Mouse (Mus musculus) lung, postnatal 0 days (tissue): ENCODE measurements around the gene Ifi27.

ENCODE experiments used
- CTCF ChIP-seq: IDR thresholded peaks from 2 replicates; pipeline ENCODE4 v1.5.1; 2016; ENCODE audit warnings: antibody characterized with exemption, mild to moderate bottlenecking
- EP300 ChIP-seq: IDR thresholded peaks from 2 replicates; pipeline ENCODE4 v1.6.1; 2016; ENCODE audit warnings: antibody characterized with exemption, mild to moderate bottlenecking, control low read depth

DNA sequence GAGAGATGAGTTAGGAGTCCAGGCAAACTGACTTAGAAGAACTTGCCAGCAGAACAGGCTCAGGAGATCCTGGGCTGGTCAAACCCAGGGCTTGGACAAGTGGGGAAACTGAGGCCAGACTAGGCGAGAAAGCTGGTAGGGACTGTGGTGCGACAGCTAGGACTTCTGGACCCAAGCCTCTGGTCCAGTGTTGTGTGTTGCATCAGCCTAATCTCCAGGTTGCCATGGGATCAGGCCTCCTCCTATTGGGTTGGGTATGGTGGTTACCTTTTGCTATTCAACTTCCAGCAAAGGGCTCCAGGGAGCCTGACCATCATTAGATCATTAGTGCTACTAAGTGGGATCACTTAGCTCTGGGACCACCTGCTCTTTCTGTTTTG is 44.7 kb upstream of the Ifi27 start:
- TF ChIP-seq CTCF (no peak), EP300 (no peak)
